Mouse (Mus musculus) heart, embryonic 11.5 days (tissue): ENCODE measurements around the gene Usp6nl. TPM values are rescaled to one million over a fixed set of nuclear protein-coding genes. Genes with fewer than 3 reads are reported as not detected.

Experiments
- ATAC-seq: fragments of 200-750 bp; cut with Nextera tagmentation; replicated peaks from 2 replicates; pipeline ENCODE4 v1.8.0; 2017; ENCODE audit warnings: moderate library complexity; ENCODE audit not compliant: insufficient number of reproducible peaks, low FRiP score, low TSS enrichment
- H3K27ac ChIP-seq: fragments of 300-500 bp; sonication (generic); 2 replicates; pipeline ENCODE4 v1.5.1; 2014; ENCODE audit warnings: mild to moderate bottlenecking, low read depth, low read length
- H3K27me3 ChIP-seq: fragments of 300-500 bp; sonication (generic); 2 replicates; pipeline ENCODE4 v1.6.1; 2014; ENCODE audit warnings: mild to moderate bottlenecking, low read length, mixed read lengths; ENCODE audit not compliant: control insufficient read depth, insufficient read depth
- H3K36me3 ChIP-seq: fragments of 300-500 bp; sonication (generic); 2 replicates; pipeline ENCODE4 v1.6.1; 2014; ENCODE audit warnings: mild to moderate bottlenecking, low read length, moderate library complexity, mixed read lengths; ENCODE audit not compliant: control insufficient read depth, insufficient read depth
- H3K4me1 ChIP-seq: fragments of 300-500 bp; sonication (generic); 2 replicates; pipeline ENCODE4 v1.6.1; 2014; ENCODE audit warnings: low read length; ENCODE audit not compliant: control insufficient read depth, insufficient read depth
- H3K4me2 ChIP-seq: fragments of 300-500 bp; sonication (generic); 2 replicates; pipeline ENCODE4 v1.6.1; 2014; ENCODE audit warnings: mild to moderate bottlenecking, moderate library complexity
- H3K4me3 ChIP-seq: fragments of 300-500 bp; sonication (generic); 2 replicates; pipeline ENCODE4 v1.5.1; 2014; ENCODE audit warnings: low read depth, low read length
- H3K9ac ChIP-seq: fragments of 300-500 bp; sonication (generic); 2 replicates; pipeline ENCODE4 v1.6.1; 2014; ENCODE audit warnings: mild to moderate bottlenecking, low read depth, low read length, moderate library complexity
- H3K9me3 ChIP-seq: fragments of 300-500 bp; sonication (generic); replicated peaks from 2 replicates; pipeline ENCODE4 v1.6.1; 2016; ENCODE audit warnings: low read length; ENCODE audit not compliant: control insufficient read depth
- WGBS: fragments of 180-500 bp; shearing (Covaris S2); extraction: QIAGEN DNeasy Blood & Tissue Kit; methylation state at CpG from one replicate; pipeline ENCODE4 v1.1.7; 2014; ENCODE audit not compliant: insufficient replicate concordance; 5-methylcytosine and 5-hydroxymethylcytosine counted together
- polyA plus RNA-seq: library from polyadenylated mRNA; unstranded; fragments of >200 nt; fragmentation: Nextera tagmentation; extraction: Ambion mirVana; gene quantifications from 2 replicates; pipeline ENCODE4 v1.2.1, GENCODE M21; 2014

Gene Usp6nl
- polyA plus RNA-seq, 1 experiment from 2014 or later = 8.1 TPM

DNA sequence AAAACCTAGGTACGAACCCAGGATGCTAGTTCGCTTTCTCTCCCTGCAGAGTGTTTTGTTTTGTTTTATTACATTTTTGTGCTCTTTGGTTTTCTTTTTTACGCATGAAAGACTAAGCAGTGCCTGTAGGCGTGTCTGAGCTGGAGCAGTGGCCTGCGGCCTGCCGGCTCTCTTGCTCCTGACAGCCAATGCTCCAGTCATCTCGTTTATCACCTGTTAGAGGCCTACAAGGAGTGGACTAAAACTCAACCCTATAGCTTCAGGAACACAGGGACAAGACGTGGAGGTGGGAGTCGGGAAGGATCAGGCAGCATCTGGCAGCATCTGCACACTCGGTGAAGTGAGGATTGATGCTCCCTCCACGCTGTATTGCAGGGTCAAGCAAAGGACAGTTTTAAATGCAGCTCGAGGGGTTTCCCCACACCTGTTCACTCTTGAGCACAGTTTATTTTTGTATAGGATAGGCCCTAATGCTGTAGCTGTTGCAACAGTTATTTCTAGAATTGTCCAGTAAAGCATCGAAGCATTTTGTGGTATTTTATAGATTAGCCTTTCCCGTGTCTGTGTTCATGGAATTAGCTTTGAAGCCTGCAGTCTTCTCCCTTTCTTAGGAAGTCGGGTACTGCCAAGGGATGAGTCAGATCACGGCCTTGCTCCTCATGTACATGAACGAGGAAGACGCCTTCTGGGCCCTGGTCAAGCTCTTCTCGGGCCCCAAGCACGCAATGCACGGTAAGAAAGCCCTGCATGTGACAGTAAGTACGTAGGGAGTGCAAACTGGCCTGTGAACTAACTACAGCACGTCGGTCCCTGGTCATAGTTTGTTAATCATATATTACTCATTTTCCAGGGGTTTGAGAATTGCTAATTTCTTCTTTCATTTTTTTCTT lies 101.4 kb downstream of the Usp6nl start:
- no peak overlapping the region for H3K27ac ChIP-seq
- ATAC-seq = no peak
- no peaks in the 10 kb centered on the region for H3K4me1 ChIP-seq
- WGBS = 84% methylated on average over 24 of the region's 24 CpGs
- no peaks in the 10 kb centered on the region; the same call in 1 of the 2 replicates for H3K36me3 ChIP-seq
- H3K4me2 ChIP-seq = no peak overlapping the region
- no peak overlapping the region for H3K4me3 ChIP-seq
- no peak overlapping the region for H3K9ac ChIP-seq
- no peaks in the 10 kb centered on the region for H3K9me3 ChIP-seq
- H3K27me3 ChIP-seq = no peaks in the 10 kb centered on the region

DNA sequence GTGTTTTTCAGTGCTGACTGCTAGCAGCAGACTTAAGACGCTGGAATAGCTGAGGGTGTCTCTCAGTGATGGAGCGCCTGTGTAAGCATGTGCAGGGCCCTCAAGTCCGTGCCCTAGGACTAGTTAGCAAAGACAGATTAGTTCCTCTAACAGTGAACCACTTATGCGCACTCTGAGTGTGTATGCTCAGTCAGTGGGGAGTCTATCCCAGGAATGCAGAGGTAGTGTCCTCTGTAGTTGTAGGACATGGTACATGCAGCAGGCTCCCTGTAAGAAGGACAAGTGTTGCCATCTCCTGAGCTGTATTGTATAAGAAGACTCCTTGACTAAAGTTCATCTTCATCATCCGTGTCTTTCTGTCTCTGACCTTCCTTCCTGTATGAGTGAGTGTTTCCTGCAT lies 102.4 kb downstream of the Usp6nl start:
- WGBS = 82% methylated on average over 5 of the region's 5 CpGs
- no peak overlapping the region for H3K4me3 ChIP-seq
- H3K27ac ChIP-seq = no peak overlapping the region
- H3K9me3 ChIP-seq = no peaks in the 10 kb centered on the region
- H3K4me2 ChIP-seq = no peak overlapping the region
- H3K4me1 ChIP-seq = no peaks in the 10 kb centered on the region
- ATAC-seq = no peak
- no peaks in the 10 kb centered on the region; the same call in 1 of the 2 replicates for H3K36me3 ChIP-seq
- no peaks in the 10 kb centered on the region for H3K27me3 ChIP-seq
- no peak overlapping the region for H3K9ac ChIP-seq

DNA sequence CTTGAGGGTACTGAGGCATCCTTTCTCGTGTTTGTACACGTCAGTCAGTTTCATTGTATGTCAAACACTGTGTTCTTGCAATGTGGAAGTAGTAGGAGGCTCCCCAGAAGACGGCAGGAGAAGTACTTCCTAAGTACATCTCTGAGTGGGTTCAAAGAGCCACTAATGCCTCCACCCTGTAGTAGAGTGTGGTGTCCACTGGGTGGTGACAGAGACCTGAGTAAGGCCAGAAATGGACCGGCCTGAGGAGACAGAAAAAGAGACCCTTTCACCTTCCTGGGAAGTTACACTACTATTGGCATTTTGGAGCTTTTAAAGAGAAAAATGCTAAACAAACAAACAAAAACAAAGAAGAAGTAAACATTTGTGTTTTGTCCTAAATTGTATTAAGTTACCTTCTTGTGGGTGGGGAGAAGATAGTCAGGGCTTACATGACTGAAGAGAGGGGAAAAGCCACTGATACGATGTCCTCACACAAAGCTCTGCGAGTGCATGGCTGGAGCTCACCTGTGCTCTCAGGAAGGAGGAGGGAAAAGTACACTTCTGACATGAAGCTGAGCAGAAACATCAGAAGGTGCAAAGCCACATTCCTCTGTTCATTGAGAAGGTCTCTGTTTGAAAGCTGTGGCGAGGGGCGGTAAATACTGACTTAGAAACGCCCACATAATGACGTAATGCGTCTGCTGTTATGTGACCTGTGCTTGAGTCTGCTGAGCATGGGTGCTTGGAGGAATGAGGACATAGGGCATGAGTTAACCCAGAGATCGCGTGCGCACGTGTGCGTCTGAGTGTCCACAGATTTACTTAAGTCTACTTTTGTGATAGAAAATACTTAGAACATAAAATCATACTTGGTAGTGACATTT lies 113.9 kb downstream of the Usp6nl start:
- no peak overlapping the region for H3K4me3 ChIP-seq
- 0 out of 2 replicates have a peak, but pooled peaks have one; percentile 61 for ATAC-seq

DNA sequence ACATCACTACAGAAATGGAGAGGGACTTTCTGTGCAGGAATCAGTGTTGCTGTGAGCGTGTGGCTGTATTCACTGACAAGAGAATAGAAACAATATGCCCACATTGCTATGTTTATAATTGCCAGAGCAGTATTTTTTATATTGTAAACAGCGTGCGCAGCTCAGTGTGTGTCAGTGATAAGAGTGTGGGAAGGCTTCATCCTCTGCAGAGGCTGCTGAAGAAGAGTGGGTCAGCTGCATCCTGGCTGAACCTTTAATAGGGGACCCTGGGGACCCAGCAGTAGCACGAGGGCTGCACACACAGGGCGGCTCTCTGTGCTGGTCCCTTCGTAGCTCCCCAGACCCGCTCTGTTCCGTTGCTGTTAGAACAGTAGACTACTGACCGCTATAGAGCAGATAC lies 119.2 kb downstream of the Usp6nl start:
- H3K36me3 ChIP-seq = peaks cover 7% of the 10 kb centered on the region
- H3K9me3 ChIP-seq = no peaks in the 10 kb centered on the region
- peaks cover 9% of the 10 kb centered on the region for H3K4me1 ChIP-seq
- WGBS = 86% methylated on average over 9 of the region's 9 CpGs
- H3K4me2 ChIP-seq = no peak overlapping the region
- H3K27me3 ChIP-seq = no peaks in the 10 kb centered on the region
- no peak overlapping the region for H3K27ac ChIP-seq
- ATAC-seq = no peak
- H3K9ac ChIP-seq = no peak overlapping the region
- H3K4me3 ChIP-seq = no peak overlapping the region

More for the DNA sequence above, 113.9 kb downstream of the Usp6nl start:
- no peak overlapping the region for H3K9ac ChIP-seq
- H3K36me3 ChIP-seq = peaks cover 10% of the 10 kb centered on the region
- WGBS = 76% methylated on average over 16 of the region's 16 CpGs
- no peaks in the 10 kb centered on the region for H3K9me3 ChIP-seq
- H3K4me2 ChIP-seq = no peak overlapping the region
- H3K27me3 ChIP-seq = no peaks in the 10 kb centered on the region
- no peak overlapping the region for H3K27ac ChIP-seq
- no peaks in the 10 kb centered on the region for H3K4me1 ChIP-seq

DNA sequence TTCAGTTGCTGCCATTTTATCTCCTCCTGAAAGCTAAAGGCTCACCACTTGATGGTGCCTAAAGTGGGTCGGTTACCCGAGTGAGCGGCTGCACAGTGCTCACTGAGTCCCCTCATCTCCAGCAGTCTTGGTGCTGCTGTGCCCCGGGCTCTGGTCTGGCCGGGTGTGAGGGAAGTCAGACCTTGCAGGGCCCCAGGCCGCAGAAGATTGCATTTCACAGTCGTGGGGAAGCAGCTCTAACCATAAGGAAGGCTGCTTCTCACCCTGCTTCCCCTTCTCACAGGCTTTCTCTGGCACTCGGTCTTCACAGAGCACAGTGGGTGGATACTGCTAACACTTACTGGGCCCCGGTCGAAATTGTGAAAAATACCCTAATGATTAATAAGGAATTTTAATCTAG lies 119.8 kb downstream of the Usp6nl start:
- WGBS = 66% methylated on average over 10 of the region's 10 CpGs

DNA sequence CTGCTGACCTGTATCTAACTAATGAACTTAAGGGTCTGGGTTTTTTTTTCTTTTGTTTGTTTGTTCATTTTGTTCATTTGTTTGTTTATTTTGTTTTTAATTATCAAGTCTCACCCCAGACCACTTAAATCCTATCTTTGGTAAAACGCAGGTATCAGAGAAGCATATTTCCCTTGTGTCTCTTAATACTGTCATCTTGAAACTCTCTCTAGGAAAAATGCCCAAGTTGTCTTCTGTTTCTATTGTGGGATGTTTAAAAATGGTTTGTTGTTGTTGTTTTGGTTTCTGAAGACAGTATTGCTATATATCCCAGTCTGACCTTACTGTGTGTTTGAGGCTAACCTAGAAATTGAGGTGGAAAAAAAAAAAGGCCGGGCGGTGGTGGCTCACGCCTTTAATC lies 121.5 kb downstream of the Usp6nl start:
- H3K4me2 ChIP-seq = no peak overlapping the region
- H3K9me3 ChIP-seq = no peaks in the 10 kb centered on the region
- peaks cover 9% of the 10 kb centered on the region for H3K4me1 ChIP-seq
- no peak overlapping the region for H3K27ac ChIP-seq
- no peak for ATAC-seq
- H3K4me3 ChIP-seq = no peak overlapping the region
- H3K27me3 ChIP-seq = no peaks in the 10 kb centered on the region
- H3K9ac ChIP-seq = no peak overlapping the region
- WGBS = 93% methylated on average over 4 of the region's 4 CpGs
- H3K36me3 ChIP-seq = peaks cover 7% of the 10 kb centered on the region

More for the DNA sequence above, 119.8 kb downstream of the Usp6nl start:
- no peak overlapping the region for H3K27ac ChIP-seq
- H3K36me3 ChIP-seq = peaks cover 7% of the 10 kb centered on the region
- no peak overlapping the region for H3K4me3 ChIP-seq
- H3K27me3 ChIP-seq = no peaks in the 10 kb centered on the region
- H3K9ac ChIP-seq = no peak overlapping the region
- no peak overlapping the region for H3K4me2 ChIP-seq
- no peak for ATAC-seq
- H3K4me1 ChIP-seq = peaks cover 9% of the 10 kb centered on the region
- no peaks in the 10 kb centered on the region for H3K9me3 ChIP-seq

DNA sequence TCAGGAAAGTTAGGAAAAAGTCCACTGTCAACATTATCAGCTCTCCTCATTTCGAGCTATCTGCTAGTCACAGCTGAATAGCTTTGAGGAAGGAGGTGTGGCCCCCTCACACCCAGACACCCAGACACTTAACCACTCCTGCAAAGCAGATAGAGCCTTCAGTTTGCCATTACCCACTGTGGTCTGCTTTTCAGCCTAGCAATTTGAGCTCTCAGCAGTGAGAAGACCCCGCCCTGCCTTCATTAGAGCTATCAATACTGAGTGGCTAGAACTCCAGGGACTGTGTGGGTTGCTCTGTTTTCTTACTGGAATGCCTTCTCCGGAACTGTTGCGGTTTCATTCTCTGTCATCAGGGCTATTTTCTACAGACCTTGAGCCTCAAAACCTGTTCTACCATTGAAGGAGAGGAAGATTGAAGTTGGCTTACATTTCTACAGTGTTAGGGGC lies 122.3 kb downstream of the Usp6nl start:
- 44% methylated on average over 4 of the region's 4 CpGs for WGBS
- Histone ChIP-seq H3K27me3 (no peaks in the 10 kb centered on the region), H3K4me3 (no peak overlapping the region), H3K36me3 (peaks cover 7% of the 10 kb centered on the region), H3K4me2 (peak overlapping the region; percentile 10; the same call in 1 of the 2 replicates), H3K9me3 (no peaks in the 10 kb centered on the region), H3K27ac (0 out of 2 replicates have a peak overlapping the region, but pooled peaks have one; percentile 10), H3K4me1 (peaks cover 9% of the 10 kb centered on the region), H3K9ac (no peak overlapping the region)
- 0 out of 2 replicates have a peak, but pooled peaks have one; percentile 56 for ATAC-seq

DNA sequence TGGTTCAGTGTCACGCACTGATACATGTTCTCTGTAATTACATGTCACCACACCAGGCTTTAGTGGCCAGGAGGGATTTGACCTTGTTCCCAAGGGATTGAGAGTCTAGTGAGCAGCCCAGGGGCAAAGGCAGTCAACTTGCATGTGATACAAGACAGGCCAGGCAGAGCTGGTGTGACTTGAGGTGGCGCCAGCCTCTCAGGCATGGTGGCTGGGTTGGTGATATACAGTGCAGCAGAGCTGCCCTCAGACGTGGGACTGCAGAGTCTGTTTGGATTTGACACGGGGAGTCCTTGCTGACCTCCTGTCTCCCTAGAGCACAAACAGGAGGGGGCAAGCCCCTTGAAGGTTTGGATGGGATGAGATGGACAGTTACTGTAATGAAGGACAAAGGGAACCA lies 123.4 kb downstream of the Usp6nl start:
- no peaks in the 10 kb centered on the region for H3K9me3 ChIP-seq
- peaks cover 4% of the 10 kb centered on the region for H3K36me3 ChIP-seq
- peaks cover 9% of the 10 kb centered on the region for H3K4me1 ChIP-seq
- no peaks in the 10 kb centered on the region for H3K27me3 ChIP-seq
- 0 out of 2 replicates have a peak, but pooled peaks have one; percentile 51 for ATAC-seq
- H3K4me2 ChIP-seq = no peak overlapping the region
- no peak overlapping the region for H3K27ac ChIP-seq
- 63% methylated on average over 4 of the region's 4 CpGs for WGBS
- H3K4me3 ChIP-seq = no peak overlapping the region
- H3K9ac ChIP-seq = no peak overlapping the region
